Mouse (Mus musculus) embryonic facial prominence, embryonic 13.5 days (tissue): ENCODE results near the gene Ccm2. TPM values are rescaled to one million over a fixed set of nuclear protein-coding genes. Genes with fewer than 3 reads are reported as not detected.

Experiments
- ATAC-seq: fragments of 200-750 bp; cut with Nextera tagmentation; 2 replicates; pipeline ENCODE4 v1.8.0; 2017; ENCODE audit warnings: low read depth; ENCODE audit not compliant: insufficient number of reproducible peaks, insufficient read depth, low FRiP score, low TSS enrichment
- H3K27ac ChIP-seq: fragments of 300-500 bp; sonication (generic); 2 replicates; pipeline ENCODE4 v1.5.1; 2015; ENCODE audit warnings: moderate library complexity, mild to moderate bottlenecking, inconsistent platforms
- H3K27me3 ChIP-seq: fragments of 300-500 bp; sonication (generic); 2 replicates; pipeline ENCODE4 v1.6.1; 2015; ENCODE audit warnings: mild to moderate bottlenecking, inconsistent platforms
- H3K36me3 ChIP-seq: fragments of 300-500 bp; sonication (generic); 2 replicates; pipeline ENCODE4 v1.6.1; 2015; ENCODE audit warnings: mild to moderate bottlenecking, inconsistent platforms
- H3K4me1 ChIP-seq: fragments of 300-500 bp; sonication (generic); 2 replicates; pipeline ENCODE4 v1.6.1; 2015; ENCODE audit warnings: inconsistent platforms
- H3K4me2 ChIP-seq: fragments of 300-500 bp; sonication (generic); 2 replicates; pipeline ENCODE4 v1.6.1; 2015; ENCODE audit warnings: moderate library complexity, mild to moderate bottlenecking, inconsistent platforms
- H3K4me3 ChIP-seq: fragments of 300-500 bp; sonication (generic); 2 replicates; pipeline ENCODE4 v1.5.1; 2015; ENCODE audit warnings: mild to moderate bottlenecking, inconsistent platforms
- H3K9ac ChIP-seq: fragments of 300-500 bp; sonication (generic); 2 replicates; pipeline ENCODE4 v1.6.1; 2015; ENCODE audit warnings: mild to moderate bottlenecking, inconsistent platforms
- H3K9me3 ChIP-seq: fragments of 300-500 bp; sonication (generic); 2 replicates; pipeline ENCODE4 v1.6.1; 2016; ENCODE audit warnings: inconsistent platforms
- WGBS: fragments of 180-500 bp; shearing (Covaris S2); methylation state at CpG from one replicate; pipeline ENCODE4 v1.1.7; 2015; ENCODE audit warnings: mixed read lengths; 5-methylcytosine and 5-hydroxymethylcytosine counted together
- polyA plus RNA-seq: library from polyadenylated mRNA; unstranded; fragments of >200 nt; fragmentation: Nextera tagmentation; extraction: Ambion mirVana; gene quantifications from 2 replicates; pipeline ENCODE4 v1.2.1, GENCODE M21; 2015

Gene Ccm2
- polyA plus RNA-seq, 1 experiment from 2014 or later = 80.2 TPM

- H3K27me3 ChIP-seq = no peaks in the 10 kb centered on the region
- peaks cover 74% of the 10 kb centered on the region for H3K36me3 ChIP-seq
Measured at GRCm38 (mm10) chr11:6587249-6587940, 40.7 kb downstream of the Ccm2 start.

GRCm38 (mm10) chr11:6588295-6588694 lies 41.6 kb downstream of the Ccm2 start:
- Histone ChIP-seq H3K36me3 (peaks cover 83% of the 10 kb centered on the region), H3K9me3 (no peaks in the 10 kb centered on the region), H3K27me3 (no peaks in the 10 kb centered on the region), H3K4me2 (no peak overlapping the region), H3K27ac (no peak overlapping the region), H3K4me3 (no peak overlapping the region), H3K4me1 (peaks cover 6% of the 10 kb centered on the region; the same call in 1 of the 2 replicates), H3K9ac (no peak overlapping the region)
- no peak for ATAC-seq
- WGBS = 90% methylated on average over 7 of the region's 7 CpGs

More at GRCm38 (mm10) chr11:6587249-6587940, 40.7 kb downstream of the Ccm2 start:
- no peak overlapping the region for H3K4me3 ChIP-seq
- no peak overlapping the region for H3K27ac ChIP-seq
- H3K4me1 ChIP-seq = no peaks in the 10 kb centered on the region
- no peaks in the 10 kb centered on the region for H3K9me3 ChIP-seq
- H3K9ac ChIP-seq = no peak overlapping the region
- 89% methylated on average over 7 of the region's 7 CpGs for WGBS
- H3K4me2 ChIP-seq = no peak overlapping the region
- no peak for ATAC-seq

GRCm38 (mm10) chr11:6589838-6590237 lies 43.2 kb downstream of the Ccm2 start:
- no peaks in the 10 kb centered on the region for H3K27me3 ChIP-seq
- no peaks in the 10 kb centered on the region for H3K9me3 ChIP-seq
- H3K27ac ChIP-seq = no peak overlapping the region
- H3K4me1 ChIP-seq = peaks cover 6% of the 10 kb centered on the region; the same call in 1 of the 2 replicates
- no peak overlapping the region for H3K4me3 ChIP-seq
- ATAC-seq = no peak
- H3K4me2 ChIP-seq = no peak overlapping the region
- H3K36me3 ChIP-seq = peaks cover 92% of the 10 kb centered on the region
- 91% methylated on average over 7 of the region's 7 CpGs for WGBS
- H3K9ac ChIP-seq = no peak overlapping the region

GRCm38 (mm10) chr11:6590933-6591675 lies 44.4 kb downstream of the Ccm2 start:
- Histone ChIP-seq H3K27ac (no peak overlapping the region), H3K4me2 (no peak overlapping the region), H3K9ac (no peak overlapping the region), H3K36me3 (peaks cover 92% of the 10 kb centered on the region), H3K4me1 (peaks cover 12% of the 10 kb centered on the region; the same call in 1 of the 2 replicates), H3K4me3 (no peak overlapping the region), H3K27me3 (no peaks in the 10 kb centered on the region), H3K9me3 (no peaks in the 10 kb centered on the region)
- ATAC-seq = no peak
- WGBS = 89% methylated on average over 10 of the region's 10 CpGs

GRCm38 (mm10) chr11:6593406-6593805 lies 46.7 kb downstream of the Ccm2 start:
- Histone ChIP-seq H3K4me3 (no peak overlapping the region), H3K9ac (no peak overlapping the region), H3K36me3 (peaks cover 97% of the 10 kb centered on the region), H3K27ac (peak overlapping the region; percentile 52; the same call in 1 of the 2 replicates), H3K27me3 (no peaks in the 10 kb centered on the region), H3K4me1 (peaks cover 15% of the 10 kb centered on the region), H3K9me3 (no peaks in the 10 kb centered on the region), H3K4me2 (no peak overlapping the region)
- no peak for ATAC-seq
- WGBS = 73% methylated on average over 11 of the region's 11 CpGs

DNA sequence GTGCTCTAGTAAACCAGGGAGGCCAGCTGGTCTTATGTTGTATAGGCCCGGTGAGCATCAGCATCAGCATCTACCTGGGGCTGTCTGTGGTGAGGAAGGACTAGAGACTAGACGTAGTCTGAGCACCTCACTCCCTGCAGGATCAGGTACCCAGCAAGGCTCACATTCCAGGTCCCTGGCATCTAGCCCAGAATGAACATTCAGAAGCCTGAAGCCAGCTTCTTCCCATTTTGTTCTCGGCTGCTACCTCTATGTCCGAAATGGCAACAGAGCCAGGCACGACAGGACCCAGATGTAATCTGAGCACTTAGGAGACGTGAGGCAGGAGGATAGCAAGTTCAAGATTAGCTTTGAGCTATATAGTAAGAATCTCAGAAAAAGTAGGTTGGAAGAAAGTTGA lies 48.2 kb downstream of the Ccm2 start:
- no peak for ATAC-seq
- no peak overlapping the region for H3K4me2 ChIP-seq
- H3K4me3 ChIP-seq = no peak overlapping the region
- WGBS = 62% methylated on average over 6 of the region's 6 CpGs
- no peak overlapping the region for H3K9ac ChIP-seq
- H3K4me1 ChIP-seq = peaks cover 21% of the 10 kb centered on the region
- H3K9me3 ChIP-seq = no peaks in the 10 kb centered on the region
- H3K27ac ChIP-seq = peak overlapping the region; percentile 52
- peaks cover 91% of the 10 kb centered on the region for H3K36me3 ChIP-seq
- no peaks in the 10 kb centered on the region for H3K27me3 ChIP-seq

DNA sequence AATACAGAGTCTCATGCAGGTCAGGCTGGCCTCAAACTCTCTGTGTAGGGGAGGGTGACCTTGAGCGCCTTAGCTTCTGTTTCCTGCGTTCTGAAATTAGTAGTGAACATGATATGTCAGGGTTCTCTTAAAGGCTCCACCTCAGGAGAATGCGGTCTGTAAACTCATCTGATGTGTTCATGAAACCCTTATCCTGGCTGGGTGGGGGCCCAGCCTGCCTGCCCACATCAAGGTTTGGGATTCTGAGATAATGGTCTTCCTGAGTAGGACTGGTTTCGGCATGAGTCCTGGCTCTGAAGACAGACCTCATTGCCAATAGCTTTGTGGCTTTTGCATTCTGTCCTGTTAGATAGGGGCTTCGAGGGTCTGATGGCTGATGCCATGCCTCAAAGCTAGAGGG lies 48.7 kb downstream of the Ccm2 start:
- Histone ChIP-seq H3K4me1 (peaks cover 21% of the 10 kb centered on the region), H3K4me3 (no peak overlapping the region), H3K9ac (no peak overlapping the region), H3K4me2 (no peak overlapping the region), H3K27me3 (no peaks in the 10 kb centered on the region), H3K9me3 (no peaks in the 10 kb centered on the region), H3K36me3 (peaks cover 86% of the 10 kb centered on the region), H3K27ac (no peak overlapping the region)
- WGBS = 79% methylated on average over 5 of the region's 5 CpGs
- ATAC-seq = no peak

- Histone ChIP-seq H3K4me1 (peaks cover 21% of the 10 kb centered on the region), H3K9ac (no peak overlapping the region), H3K4me3 (no peak overlapping the region), H3K4me2 (no peak overlapping the region), H3K9me3 (no peaks in the 10 kb centered on the region), H3K27ac (no peak overlapping the region), H3K36me3 (peaks cover 77% of the 10 kb centered on the region), H3K27me3 (no peaks in the 10 kb centered on the region)
- WGBS = 93% methylated on average over 6 of the region's 6 CpGs
- no peak for ATAC-seq
Measured at GRCm38 (mm10) chr11:6596205-6596604, 49.5 kb downstream of the Ccm2 start.

DNA sequence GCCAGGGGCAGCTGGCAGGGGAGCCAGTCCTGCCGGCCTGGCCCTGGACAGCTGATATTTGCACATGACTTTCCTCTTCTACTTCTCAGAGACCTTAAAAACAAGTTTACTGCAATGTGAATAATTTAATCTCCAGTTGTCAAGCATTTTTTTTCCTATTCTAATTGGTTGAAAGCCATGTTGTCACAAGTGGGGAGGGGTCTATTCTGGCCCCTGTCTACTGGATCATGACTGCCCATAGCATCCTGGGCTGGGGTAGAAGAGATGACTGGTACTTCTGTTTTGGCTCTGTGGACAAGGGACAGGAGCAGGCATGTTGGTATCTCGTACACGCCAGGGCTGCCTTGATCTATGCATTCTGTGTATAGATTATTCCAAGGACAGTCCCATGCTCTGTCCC lies 49.9 kb downstream of the Ccm2 start:
- no peaks in the 10 kb centered on the region for H3K27me3 ChIP-seq
- no peak overlapping the region for H3K9ac ChIP-seq
- peaks cover 73% of the 10 kb centered on the region for H3K36me3 ChIP-seq
- peaks cover 21% of the 10 kb centered on the region for H3K4me1 ChIP-seq
- no peak for ATAC-seq
- no peak overlapping the region for H3K4me3 ChIP-seq
- no peak overlapping the region for H3K27ac ChIP-seq
- H3K9me3 ChIP-seq = no peaks in the 10 kb centered on the region
- 84% methylated on average over 3 of the region's 3 CpGs for WGBS
- no peak overlapping the region for H3K4me2 ChIP-seq

DNA sequence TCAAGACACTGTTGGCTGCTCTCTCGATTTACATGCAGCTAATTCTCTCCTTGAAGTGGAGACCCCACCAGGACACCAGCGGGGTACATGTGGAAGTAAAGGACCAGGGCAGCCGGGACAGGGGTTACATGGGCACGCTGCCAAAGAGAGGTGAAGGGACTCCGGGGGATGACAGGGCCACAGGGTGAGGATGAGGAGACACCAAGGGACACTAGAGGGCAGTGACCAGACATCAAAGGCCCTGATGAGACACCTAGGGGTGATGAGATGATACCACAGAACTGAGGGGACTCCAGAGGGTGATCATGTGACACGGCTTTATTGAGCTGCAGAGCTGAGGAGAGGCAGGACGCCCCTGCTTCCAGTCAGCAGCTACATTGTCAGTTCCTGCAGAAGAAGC lies 50.8 kb downstream of the Ccm2 start:
- H3K4me3 ChIP-seq = no peak overlapping the region
- H3K27ac ChIP-seq = no peak overlapping the region
- no peak for ATAC-seq
- peaks cover under 1% of the 10 kb centered on the region; the same call in 1 of the 2 replicates for H3K27me3 ChIP-seq
- peaks cover 64% of the 10 kb centered on the region for H3K36me3 ChIP-seq
- no peaks in the 10 kb centered on the region for H3K9me3 ChIP-seq
- H3K9ac ChIP-seq = no peak overlapping the region
- WGBS = 78% methylated on average over 7 of the region's 7 CpGs
- peaks cover 21% of the 10 kb centered on the region for H3K4me1 ChIP-seq
- no peak overlapping the region for H3K4me2 ChIP-seq

DNA sequence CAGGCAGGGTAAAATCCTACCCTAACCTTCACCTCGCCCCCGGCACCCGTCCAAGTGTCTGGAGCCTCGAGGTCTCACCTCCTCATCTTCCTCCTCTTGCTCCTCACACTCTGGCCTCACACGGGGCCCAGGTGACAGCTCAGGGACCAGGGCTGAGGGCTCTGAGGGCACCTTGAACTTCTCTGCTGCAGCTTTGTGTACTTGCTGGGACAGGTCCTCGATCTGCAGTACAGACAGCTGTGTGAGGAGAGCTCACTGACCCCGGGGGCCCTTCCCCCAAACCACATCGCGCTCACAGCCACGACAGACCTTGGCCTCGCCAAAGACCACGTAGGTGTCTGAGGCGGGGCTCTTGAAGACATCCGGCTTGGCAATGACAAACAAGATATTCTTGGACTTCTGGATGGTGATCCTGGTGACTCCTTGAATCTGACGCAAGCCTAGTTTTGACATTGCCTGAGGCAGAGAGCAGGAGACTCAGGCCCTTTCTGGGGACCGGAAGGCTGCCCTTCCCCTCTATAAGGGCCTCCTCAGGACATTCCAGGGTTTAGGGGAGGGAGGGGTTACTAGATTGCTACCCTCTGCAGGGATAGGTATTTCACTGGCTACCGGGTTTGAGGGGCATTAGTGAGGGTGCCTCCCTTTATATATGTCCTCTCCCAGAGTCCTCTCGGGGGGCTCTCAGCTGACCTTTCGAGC lies 51.7 kb downstream of the Ccm2 start:
- peaks cover 56% of the 10 kb centered on the region for H3K36me3 ChIP-seq
- H3K27ac ChIP-seq = no peak overlapping the region
- H3K27me3 ChIP-seq = peaks cover 7% of the 10 kb centered on the region
- H3K4me2 ChIP-seq = no peak overlapping the region
- 0 out of 2 replicates have a peak overlapping the region, but pooled peaks have one; percentile 32 for H3K9ac ChIP-seq
- H3K4me1 ChIP-seq = peaks cover 17% of the 10 kb centered on the region
- WGBS = 46% methylated on average over 19 of the region's 19 CpGs
- no peak overlapping the region for H3K4me3 ChIP-seq
- ATAC-seq = no peak
- H3K9me3 ChIP-seq = no peaks in the 10 kb centered on the region
